Mouse (Mus musculus) adrenal gland, adult 18-20 months (tissue): ENCODE data around the gene Cx3cr1. TPM values are rescaled to one million over a fixed set of nuclear protein-coding genes. Genes with fewer than 3 reads are reported as not detected.
"Not testable (repeated sequence)": the region's sequence is repeated elsewhere in the genome, so short reads cannot be mapped to it uniquely, and the experiment has no call there.

Experiments
- DNase-seq, 2 experiments: peaks; one replicate each; pipeline ENCODE4 v3.0.0; 2021 to 2022; ENCODE audit warnings: low spot score in 2 of 2
- total RNA-seq, 2 experiments: library from RNA; stranded (reverse); gene quantifications; 1 replicate in 1 of 2; 2 replicates in 1 of 2; pipeline ENCODE4 v1.2.3; 2021

Gene Cx3cr1
- total RNA-seq, 2 experiments from 2014 or later, result 2.8 to 3.4 TPM

DNA sequence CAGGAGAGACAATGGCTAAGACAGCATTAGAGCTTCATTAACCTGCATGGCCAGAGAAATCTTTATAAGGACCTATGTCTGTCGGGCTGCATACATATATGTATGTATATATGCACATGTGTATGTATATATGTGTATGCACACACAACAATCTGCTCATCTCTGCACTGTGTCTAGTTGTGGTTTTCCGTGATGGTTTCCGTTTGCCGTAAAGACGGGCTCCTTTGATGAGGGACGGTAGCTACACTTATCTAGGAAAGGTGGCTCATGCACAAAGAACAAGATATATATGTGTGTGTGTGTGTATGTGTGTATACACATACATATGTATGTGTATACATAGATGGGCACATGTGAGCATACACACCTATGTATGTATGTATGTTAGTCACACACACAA lies 39.8 kb downstream of the Cx3cr1 start:
- DNase-seq, result no peak

DNA sequence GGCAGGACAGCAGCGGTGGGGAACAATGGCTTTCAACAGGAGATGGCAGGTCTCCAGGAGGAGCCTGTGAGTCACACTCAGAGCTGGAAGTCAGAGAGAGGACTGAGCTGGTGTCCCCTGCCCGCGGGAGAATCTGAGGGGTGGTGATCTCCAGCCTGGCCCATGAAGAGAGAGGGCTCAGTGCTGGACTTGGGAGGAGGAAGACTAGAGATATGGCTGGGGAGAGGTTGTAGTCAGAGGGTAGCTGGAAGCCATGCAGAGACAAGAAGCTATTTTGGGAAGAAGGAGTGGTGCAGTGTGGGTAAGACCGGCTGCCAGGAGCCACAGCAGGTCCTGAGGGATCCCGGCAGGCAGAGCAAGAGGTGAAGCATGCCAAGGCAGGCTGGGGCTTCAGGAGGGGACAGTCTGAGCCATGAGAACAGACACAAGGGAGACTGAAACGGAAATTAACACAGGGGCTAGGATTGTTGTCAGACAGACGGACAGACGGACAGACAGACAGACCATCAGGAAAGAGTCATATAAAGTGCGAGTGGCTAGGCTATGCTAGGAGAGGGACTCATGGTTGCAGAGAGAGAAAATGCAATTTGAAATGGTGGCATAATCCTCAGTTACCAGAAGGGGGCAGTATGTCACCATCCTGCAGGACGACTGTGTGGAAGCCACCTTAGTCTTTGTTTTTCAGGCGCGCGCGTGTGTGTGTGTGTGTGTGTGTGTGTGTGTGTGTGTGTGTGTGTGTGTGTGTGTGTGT lies 42.1 kb downstream of the Cx3cr1 start:
- peak in 1 of 2 experiments; percentile 52 for DNase-seq

DNA sequence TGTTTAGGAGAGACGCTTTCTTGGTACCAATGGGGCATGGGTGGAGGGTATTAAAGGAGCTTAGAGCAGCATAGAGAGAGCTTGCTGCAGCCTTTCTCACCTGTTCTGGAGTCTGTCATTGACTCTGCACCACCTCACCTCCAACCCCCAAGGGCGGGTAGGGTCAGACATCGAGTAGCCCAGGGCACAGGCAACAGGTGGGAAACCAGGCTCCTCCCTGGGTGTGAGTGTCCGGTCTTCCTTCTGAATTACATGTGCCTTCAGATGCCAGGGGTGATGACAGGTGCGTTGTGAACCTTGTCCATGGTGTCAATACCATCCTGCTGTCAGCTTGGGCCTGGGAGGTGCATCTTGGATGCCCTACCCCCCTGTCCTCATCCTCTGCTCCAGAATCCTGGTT lies 45.1 kb downstream of the Cx3cr1 start:
- DNase-seq, result no peak

DNA sequence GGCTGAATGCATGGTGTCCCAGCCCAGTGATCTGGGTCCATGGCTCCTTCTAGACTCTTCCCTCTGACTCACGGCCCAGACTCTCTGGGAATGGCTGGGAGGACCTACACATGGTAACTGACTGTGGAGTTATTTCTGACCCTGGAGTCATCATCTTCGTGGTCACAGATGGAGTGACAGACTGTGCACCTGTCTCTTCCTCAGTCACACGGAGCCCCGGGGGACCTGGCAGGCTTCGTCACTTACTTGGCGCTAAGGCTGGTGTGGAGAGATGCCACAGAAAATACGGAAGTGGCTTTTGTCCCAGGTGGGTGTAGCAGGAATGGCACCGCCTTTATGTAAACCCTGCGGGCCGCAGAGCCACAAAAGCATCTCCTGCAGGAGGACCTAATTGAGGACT lies 45.5 kb downstream of the Cx3cr1 start:
- no peak for DNase-seq

DNA sequence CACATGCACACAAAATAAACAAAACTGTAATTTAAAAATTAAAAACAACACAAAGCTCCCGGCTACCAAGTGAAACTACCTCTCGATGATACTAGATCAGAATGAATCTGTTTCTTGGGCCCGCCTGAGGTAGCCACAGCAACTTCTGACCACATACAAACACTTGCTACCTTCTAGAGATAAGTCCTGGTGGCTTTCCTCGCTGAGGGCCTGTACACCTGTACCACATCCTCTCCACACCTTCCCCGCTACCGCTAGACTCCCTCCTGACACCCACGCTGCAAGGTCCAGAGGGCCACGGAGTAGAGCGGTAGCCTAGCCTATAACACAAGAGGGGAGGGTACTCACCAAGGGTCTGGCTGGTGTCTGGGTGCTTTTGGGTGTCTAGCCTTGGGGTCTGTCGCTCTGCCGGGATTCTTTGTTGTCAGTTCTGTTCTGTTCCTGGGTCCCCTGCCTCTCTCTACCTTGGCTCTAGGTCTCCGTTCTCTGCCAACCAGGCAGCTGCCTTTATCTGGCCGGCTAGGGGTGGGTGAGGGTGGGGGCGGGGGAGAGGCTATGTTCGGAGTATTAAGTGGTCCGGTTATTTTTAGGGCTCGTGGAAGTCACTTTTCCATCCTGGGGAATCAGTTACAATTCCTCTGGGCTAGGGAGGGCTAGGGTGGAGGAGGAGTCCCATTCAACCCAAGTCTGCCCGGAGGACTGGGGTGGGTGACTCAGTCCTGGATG lies 46.4 kb downstream of the Cx3cr1 start, which contains the start of gene Xirp1:
TSS of gene Xirp1 (minus strand) at position 513 of the 726 bp plus-strand sequence.
- no peak for DNase-seq

DNA sequence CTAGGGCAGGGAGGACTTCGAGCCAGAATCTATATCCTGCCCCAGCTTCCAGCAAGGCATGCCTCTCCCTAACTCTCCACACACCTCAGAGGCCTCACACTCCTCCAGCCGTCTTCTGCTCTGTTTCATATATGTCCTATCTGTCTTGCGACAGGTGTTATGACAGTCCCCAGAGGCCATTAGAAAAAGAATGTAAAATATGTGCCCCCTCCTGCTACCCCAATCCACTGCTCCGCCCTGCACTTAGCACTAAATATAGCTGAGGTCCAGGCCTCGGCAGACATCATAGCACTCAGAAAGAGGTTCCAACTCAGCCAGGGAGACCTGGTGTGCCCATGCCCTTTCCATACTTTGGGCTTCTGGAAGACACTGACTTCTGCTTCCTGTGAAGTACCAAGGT lies 48.5 kb downstream of the Cx3cr1 start:
- no peak for DNase-seq

DNA sequence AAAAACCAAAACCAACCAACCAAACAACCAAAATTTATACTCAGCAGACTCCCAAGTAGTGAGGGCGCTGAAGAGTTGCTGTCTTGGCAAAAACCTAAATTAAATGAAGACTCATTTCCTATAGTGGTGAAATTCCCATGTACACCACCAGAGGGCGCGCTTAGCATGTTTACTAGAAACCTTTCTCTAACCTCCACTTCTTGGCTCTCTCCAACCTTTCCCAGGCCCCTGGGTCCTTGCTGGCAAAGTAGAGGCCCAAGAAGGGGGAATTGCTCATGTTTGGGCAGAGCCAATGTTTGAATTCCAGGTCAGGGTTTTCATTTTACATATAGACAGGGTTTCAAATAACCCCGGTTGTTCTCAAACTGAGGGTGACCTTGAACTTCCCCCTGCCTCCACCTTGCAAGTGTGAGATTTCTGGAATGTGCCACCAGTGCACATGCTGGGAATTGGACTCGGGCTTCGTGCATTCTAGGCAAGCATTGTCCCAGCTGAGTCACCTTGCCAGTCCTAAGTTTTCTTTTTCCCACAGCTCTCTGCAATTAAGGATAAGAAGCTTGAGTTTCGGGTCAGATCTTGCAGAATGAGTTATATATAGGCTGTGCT lies 49.3 kb downstream of the Cx3cr1 start:
- DNase-seq, result peak; percentile 75 to 81

DNA sequence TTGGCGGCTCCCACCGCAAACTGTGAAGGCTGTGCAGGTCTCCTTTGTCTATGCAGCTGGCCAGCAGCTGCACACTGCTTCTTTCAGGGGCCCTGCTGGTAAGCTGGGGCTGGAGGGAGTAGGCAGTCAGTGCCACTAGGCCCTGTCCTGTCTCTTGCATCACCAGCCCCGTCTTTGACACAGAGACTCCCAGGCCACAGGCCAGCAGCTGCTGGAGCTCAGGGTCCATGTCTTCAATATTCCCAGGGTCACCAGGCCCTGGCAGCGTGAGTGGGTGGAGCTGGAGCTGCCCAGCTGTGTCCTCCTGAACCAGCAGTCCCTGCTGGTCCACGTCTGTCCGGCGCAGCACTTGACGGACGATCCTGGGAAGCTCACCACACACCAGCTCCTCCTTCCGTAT lies 52.7 kb downstream of the Cx3cr1 start:
- DNase-seq, result no peak

DNA sequence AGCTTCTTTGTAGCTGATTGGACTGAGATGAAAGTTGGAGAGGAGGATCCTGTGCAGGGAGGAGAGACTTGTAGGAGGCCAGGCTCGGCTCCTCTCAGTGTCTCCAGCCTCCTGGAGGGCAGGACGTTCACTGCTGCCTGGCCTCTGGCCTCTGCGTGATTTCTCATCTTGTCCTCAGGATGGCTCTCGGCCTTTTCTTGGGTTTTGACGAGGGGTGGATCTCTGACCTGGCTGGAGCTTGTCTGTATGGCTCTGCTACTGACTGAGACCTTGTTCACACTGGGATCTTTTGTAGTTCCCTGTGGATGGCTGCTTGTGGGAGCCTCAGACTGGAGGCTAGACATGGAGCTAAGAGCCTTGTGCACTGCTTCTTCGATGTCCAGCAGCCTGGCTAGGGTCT lies 54.9 kb downstream of the Cx3cr1 start:
- no peak for DNase-seq

DNA sequence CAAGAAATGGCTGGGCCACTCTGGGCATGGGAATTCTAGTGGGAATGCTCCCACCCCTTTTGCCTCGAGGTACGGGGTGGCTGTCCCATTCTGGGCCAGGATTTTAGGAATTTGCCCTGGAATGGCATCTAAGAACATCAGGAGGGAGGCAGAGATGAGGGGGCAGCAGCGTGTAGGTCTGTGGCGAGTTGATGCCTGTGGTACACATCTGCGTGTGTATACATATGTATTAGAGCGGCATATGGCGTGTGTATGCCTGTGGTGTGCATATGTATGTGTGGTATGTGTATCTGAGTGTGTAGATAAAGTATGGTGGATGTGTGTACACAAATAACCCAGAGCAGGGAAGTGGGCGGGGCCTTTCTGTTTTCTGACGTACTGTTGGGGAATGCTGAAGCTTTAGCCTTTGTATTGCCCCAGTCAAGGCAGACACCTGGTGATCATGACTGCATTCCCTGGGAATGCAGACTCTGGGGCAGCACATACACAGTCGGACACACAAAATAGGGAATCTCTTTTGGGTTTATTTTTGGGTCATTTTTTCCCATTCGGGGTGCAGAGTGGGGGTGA lies 56.3 kb downstream of the Cx3cr1 start:
- no peak for DNase-seq

DNA sequence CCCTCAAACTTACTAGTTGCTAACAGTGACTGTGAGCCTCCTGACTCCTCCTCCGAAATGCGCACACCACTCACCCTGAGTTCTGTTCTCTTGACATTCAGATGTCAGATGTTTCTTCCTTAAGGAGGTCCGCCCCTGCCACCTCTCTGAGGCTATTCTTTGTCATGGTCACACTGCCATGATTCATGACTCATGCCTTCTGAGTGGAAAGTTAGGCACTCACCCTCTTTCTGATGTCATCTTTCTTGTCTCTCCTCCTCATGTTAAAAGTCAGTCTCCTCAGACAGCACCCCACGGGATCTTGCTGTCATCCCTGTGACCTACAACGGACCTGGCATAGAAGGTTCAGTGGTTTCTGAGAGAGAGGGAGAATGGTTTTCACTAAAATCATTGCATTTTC lies 56.9 kb downstream of the Cx3cr1 start:
- peak in 1 of 2 experiments; percentile 26 for DNase-seq

DNA sequence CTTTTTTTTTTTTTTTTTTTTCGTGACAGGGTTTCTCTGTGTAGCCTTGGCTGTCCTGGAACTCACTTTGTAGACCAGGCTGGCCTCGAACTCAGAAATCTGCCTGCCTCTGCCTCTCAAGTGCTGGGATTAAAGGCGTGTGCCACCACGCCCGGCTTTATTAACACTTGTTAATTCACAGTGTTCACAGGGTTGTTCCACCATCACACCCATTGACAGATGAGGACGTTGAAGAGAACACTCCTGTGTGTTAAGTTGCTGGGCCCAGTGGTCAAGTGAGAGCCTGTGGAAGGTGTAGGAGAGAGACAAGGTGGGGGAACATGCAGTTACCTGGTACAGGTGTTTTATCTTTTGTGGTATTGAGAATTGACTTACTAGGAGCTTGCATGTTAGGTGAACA lies 57.5 kb downstream of the Cx3cr1 start:
- not testable (repeated sequence) for DNase-seq

DNA sequence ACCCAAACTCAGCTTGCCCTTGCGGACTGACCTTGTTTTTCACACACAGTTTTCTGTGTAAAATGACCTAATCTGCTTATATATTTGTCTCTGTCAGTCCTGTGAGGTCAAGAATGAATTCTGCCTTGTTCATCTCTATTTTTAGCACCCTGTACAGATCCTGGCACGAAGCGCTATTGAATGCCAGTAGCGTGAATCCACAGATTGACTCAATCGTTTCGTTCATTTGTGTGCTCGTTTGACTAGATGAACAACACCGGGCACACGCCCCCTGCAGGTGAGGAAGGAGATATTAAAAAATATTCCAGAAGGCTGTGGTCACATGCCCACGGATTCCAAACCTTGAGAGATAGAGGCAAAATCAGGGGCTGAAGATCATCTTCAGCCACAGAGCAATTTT lies 58.1 kb downstream of the Cx3cr1 start:
- DNase-seq, result peak; percentile 67 to 68

DNA sequence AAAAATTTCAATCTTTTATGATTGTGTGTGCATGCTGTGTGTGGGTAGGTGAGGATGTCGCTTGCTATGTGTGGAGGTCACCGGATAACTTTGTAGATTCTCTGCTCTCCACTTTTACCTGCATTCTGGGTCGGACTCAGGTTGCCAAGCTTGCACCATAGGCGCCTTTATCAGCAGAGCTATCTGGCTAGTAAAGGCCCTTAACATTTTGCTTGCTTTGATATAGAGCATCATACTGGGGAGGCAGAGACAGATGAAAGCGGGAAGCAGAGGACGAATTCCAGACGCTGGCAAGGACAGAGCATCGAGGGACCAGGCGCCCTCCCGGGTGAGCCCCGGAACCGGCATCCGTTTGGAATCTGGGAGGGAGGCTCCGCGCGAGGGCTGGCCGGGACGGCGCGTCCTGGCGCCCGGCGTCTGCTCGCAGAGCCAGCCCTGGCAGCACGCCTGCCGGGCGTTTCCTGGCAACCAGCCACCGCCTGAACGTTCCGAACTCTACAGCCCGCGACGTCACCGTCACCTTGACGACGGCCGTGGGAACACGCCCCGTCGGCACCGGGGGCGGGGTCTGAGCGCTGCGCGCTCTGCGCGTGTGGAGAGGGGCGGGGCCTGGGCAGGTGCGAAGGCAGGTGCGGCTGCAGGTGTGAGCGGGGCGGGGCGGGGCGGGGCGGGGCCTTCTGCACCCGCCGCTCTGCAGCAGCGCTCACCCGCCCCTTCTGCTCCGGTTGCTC lies 58.7 kb downstream of the Cx3cr1 start:
- peak; percentile 99 to 100 for DNase-seq

DNA sequence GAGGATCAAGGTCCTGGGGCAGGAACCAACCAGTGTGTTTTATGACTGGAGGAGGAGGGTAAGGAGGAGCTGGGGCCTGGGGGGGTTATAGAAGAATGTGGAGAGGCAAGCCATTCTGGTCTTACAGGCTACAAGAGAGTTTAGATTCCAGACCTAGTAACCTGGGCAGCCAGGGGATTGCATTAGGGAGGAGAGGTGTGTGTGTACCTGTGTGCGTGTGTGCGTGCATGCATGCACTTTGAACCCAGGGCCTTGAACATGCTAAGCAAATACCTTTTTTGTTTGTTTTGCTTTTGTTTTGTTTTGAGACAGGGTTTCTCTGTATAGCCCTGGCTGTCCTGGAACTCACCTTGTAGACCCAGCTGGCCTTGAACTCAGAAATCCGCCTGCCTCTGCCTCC lies 59.8 kb downstream of the Cx3cr1 start:
- DNase-seq, result no peak

DNA sequence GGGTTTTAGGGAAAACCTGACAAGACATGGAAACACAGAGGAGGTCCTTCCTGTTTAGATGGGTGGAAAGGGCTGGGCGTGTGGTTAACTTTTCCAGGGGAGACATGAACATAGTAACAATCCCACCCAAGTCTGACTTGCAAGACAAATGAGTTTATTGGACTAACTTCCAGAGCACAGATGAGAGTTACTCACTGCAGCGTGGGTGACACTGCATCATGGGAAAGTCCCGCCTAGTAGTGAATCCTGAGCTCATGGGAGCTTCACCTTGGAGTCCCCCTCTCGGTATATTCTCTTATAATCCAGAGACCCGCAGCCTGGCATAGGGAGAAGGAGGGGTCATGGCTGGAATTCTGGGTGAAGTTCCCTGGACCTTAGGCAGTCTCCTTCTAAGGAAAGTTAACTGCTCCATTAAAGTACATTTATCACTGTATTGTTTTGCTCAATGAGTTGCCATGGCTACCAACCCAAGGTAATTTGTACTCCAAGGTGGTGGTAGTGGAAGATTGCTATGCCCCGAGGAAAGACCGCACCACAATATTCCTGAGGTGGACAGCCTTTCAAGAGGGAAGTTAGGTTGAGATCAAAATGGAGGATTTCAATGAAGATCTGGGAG lies 60.3 kb downstream of the Cx3cr1 start:
- no peak for DNase-seq

DNA sequence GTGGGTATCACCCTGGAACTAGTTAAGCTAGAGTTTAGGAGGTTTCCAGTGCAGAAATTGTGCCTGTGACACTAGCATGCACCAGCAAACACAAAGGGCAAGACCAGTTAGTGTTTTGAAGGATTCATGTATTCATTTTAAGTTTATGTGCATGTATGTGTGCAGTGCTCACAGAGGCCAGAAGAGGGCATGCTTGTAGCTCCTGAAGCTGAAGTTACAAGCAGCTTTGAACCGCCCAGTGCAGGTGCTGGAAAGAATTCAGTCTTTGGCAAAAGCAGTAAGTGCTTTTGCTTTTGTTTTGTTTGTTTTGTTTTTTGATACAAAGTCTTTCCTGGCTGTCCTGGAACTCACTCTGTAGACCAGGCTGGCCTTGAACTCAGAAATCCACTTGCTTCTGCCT lies 61.8 kb downstream of the Cx3cr1 start:
- no peak for DNase-seq

DNA sequence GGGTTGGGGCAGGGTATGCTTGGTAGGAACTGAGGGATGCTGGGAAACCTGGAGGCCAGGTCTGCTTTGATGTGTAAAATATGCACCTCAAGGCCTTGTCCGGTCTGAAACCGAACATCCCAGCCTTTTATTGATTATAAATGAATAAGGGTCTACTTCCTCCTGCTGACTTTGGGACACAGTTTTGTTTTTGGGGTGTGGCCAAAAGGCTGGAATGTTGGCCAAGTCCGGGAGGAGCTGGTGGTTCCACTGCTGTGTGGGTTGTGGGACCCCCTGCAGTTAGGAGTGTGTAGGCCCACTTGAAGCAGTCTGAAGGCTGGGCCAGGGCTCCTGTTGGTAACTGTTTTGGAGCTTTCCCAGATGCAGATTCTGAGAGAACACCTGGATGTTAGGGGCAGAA lies 63.7 kb downstream of the Cx3cr1 start:
- no peak for DNase-seq

DNA sequence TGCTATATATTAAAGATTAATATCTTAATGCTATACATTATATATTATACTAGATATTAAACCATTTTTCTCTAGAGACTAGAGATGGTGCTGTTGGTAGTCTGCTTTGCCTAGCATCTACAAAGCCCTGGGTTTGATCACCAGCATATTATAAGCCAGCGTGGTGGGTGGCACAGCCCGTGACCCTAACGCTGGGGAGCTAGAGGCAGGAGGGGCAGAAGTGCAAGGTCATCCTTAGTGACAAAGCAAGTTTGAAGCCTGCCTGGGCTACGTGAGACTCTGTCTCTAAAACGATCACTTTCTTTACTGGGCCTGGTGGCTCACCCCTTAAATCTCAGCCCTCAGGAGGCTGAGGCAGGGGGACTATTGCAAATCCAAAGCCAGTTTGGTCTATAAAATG lies 66.8 kb downstream of the Cx3cr1 start:
- no peak for DNase-seq

DNA sequence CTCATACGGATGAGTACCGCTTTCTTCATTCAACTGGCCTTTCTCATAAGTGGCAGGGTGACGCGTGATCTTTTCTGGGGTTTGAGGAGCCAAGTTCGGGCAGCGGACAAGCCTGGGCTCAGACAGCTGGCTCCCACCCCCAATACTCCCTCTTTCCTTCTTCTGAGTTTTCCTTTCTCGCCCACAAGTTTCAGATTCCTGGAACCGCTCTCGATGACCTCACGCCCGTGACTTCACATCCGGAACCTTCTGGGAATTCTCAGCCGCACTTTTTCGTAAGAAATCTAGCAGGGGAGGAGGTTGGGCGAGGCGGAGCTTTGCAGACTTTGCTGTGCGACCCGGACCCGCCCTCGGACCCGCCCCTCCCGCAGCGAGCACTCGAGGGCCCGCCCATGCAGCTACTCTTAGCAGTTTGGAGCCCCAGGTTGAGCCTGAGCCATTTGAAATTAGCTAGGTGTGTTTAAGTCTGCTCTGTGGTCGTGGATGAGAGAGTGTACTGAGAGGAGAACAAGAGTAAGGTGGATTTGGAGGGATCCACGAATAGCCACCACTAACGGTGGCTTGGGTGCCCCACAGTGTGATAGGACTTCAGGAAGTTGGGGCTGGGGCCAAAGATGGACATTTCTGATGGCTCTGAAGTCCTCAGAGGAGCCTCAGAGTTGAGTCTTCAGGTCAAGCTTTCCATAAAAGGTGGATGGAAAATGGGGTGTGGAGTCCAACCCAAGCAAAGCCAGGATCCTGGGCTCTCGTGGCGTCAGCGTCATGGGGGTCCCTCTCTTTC lies 67.5 kb downstream of the Cx3cr1 start:
- peak; percentile 81 to 85 for DNase-seq
